Mouse (Mus musculus): ENCODE results near the gene Rhoj.

DNA sequence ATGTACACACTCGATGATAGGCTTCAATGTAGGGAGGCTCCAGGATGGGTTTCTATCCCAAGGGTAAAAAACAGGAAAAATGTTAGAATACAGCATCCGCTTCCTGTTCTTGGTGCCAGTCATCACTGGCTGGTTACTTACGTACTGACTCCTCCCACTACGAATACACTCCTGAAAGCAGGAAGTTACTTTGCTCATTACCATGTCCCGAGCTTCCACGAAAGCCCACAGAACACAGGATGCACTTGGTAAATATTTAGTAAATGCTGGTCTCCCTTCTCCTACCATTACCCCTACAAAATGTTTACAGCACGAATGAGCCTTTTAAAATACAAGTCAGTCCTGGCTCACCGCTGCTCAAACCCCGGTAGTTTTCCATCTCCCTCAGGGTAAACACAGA lies 104.8 kb downstream of the Rhoj start:
- no peak for TF ChIP-seq CTCF (IDR thresholded peaks at IDR 0.05; ENCODE audit: borderline replicate concordance, control insufficient read depth, extremely low read depth, insufficient read depth, low read length, poor library complexity)
- TF ChIP-seq POLR2A (IDR thresholded peaks at IDR 0.05; ENCODE audit: control insufficient read depth, extremely low read depth, insufficient read depth, low read length, poor library complexity), result no peak

All from thymus, adult 2 months (tissue).